Mouse (Mus musculus) forebrain, embryonic 11.5 days (tissue): ENCODE data around the gene Zfp687. TPM values are rescaled to one million over a fixed set of nuclear protein-coding genes. Genes with fewer than 3 reads are reported as not detected.
A peak's percentile ranks its signal among the peaks of the same experiment; 100 is the strongest.
"Not testable (repeated sequence)": the region's sequence is repeated elsewhere in the genome, so short reads cannot be mapped to it uniquely, and the experiment has no call there.

Source experiments
- ATAC-seq: fragments of 200-750 bp; cut with Nextera tagmentation; replicated peaks from 2 replicates; pipeline ENCODE4 v1.8.0; 2017; ENCODE audit warnings: moderate TSS enrichment; ENCODE audit not compliant: low FRiP score
- DNase-seq: peaks from one replicate; pipeline ENCODE4 v3.0.0-alpha.2; 2017; ENCODE audit warnings: low spot score
- H3K27ac ChIP-seq: fragments of 300-500 bp; sonication (generic); 2 replicates; pipeline ENCODE4 v1.5.1; 2014; ENCODE audit warnings: low read depth, low read length
- H3K27me3 ChIP-seq: fragments of 300-500 bp; sonication (generic); 2 replicates; pipeline ENCODE4 v1.6.1; 2014; ENCODE audit warnings: mild to moderate bottlenecking, low read length, mixed read lengths; ENCODE audit not compliant: control insufficient read depth, insufficient read depth
- H3K36me3 ChIP-seq: fragments of 300-500 bp; sonication (generic); 2 replicates; pipeline ENCODE4 v1.6.1; 2014; ENCODE audit warnings: mild to moderate bottlenecking, low read length, moderate library complexity, mixed read lengths; ENCODE audit not compliant: control insufficient read depth, insufficient read depth
- H3K4me1 ChIP-seq: fragments of 300-500 bp; sonication (generic); replicated peaks from 2 replicates; pipeline ENCODE4 v1.6.1; 2014; ENCODE audit warnings: low read length, mixed read lengths; ENCODE audit not compliant: control insufficient read depth, insufficient read depth
- H3K4me2 ChIP-seq: fragments of 300-500 bp; sonication (generic); 2 replicates; pipeline ENCODE4 v1.6.1; 2014; ENCODE audit warnings: low read depth, mild to moderate bottlenecking, low read length, moderate library complexity, mixed read lengths; ENCODE audit not compliant: severe bottlenecking
- H3K4me3 ChIP-seq: fragments of 300-500 bp; sonication (generic); 2 replicates; pipeline ENCODE4 v1.5.1; 2014; ENCODE audit warnings: low read depth, low read length
- H3K9ac ChIP-seq: fragments of 300-500 bp; sonication (generic); 2 replicates; pipeline ENCODE4 v1.6.1; 2014; ENCODE audit warnings: low read length
- H3K9me3 ChIP-seq: fragments of 300-500 bp; sonication (generic); 2 replicates; pipeline ENCODE4 v1.6.1; 2016; ENCODE audit warnings: low read length, mixed read lengths; ENCODE audit not compliant: control insufficient read depth
- WGBS: fragments of 180-500 bp; shearing (Covaris S2); extraction: QIAGEN DNeasy Blood & Tissue Kit; methylation state at CpG from one replicate; pipeline ENCODE4 v1.1.7; 2014; 5-methylcytosine and 5-hydroxymethylcytosine counted together
- polyA plus RNA-seq: library from polyadenylated mRNA; unstranded; fragments of >200 nt; fragmentation: Nextera tagmentation; extraction: Ambion mirVana; gene quantifications from 2 replicates; pipeline ENCODE4 v1.2.1, GENCODE M21; 2014

Gene Zfp687
- polyA plus RNA-seq, 1 experiment from 2014 or later = 44.2 TPM

DNA sequence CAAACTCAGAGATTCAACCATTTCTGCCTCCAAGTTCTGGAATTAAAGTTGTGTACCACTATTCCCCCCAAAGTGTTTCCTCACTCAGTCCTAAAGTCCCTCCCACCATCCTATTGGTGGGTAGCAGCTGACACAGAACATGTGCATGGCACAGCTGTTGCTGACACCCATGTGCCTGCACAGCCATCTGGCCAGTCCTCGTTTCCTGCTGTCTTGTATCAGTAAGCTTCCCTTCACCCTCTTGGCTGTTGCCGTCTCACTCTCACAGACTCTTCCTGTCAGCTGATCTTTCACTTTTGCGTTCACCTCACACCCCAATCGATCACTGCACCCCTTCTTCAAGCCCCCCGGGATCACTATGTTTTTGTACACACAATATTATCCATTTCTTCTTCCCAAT, 12.5 kb upstream of the Zfp687 start:
- no peak overlapping the region for H3K4me2 ChIP-seq
- WGBS = 82% methylated on average over 5 of the region's 5 CpGs
- ATAC-seq (no peak), DNase-seq (no peak)
- no peak overlapping the region for H3K9ac ChIP-seq
- H3K36me3 ChIP-seq = peaks cover 4% of the 10 kb centered on the region; the same call in 1 of the 2 replicates
- H3K4me1 ChIP-seq = no peaks in the 10 kb centered on the region; the same call in 1 of the 2 replicates
- no peak overlapping the region for H3K4me3 ChIP-seq
- no peaks in the 10 kb centered on the region for H3K9me3 ChIP-seq
- H3K27me3 ChIP-seq = no peaks in the 10 kb centered on the region
- H3K27ac ChIP-seq = no peak overlapping the region

DNA sequence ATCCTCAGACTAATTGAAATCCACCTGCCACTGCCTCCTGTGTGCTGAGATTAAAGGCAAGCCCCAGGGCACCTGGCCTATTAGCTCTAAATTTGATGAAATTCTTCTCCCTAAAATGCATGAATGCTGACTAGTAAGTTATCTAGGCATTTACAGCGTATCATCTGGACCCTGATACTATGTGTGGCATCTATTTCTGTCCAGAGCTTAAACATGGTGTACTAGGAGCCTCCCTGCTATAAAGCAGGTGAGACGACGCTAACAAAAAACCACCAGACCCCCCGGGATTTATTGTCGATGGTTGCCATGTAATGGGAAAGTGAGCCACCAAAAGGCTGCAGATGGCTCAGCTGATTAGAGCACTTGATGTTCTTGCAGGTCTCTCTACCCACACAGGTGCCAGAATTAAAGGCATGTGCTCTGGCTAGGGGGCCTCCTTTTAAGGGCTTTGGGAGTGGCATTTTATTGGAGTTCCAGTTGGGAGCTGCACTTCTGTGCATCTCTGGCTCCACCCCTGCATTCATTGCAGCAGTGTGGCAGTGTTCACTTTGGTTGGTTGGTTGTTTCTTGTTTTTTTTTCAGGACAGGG, 11.9 kb upstream of the Zfp687 start:
- Histone ChIP-seq H3K9ac (no peak overlapping the region), H3K4me2 (no peak overlapping the region), H3K4me3 (no peak overlapping the region), H3K36me3 (peaks cover 4% of the 10 kb centered on the region; the same call in 1 of the 2 replicates), H3K27ac (no peak overlapping the region), H3K27me3 (no peaks in the 10 kb centered on the region), H3K9me3 (no peaks in the 10 kb centered on the region), H3K4me1 (no peaks in the 10 kb centered on the region; the same call in 1 of the 2 replicates)
- no peak for DNase-seq
- no peak for ATAC-seq
- WGBS = 59% methylated on average over 5 of the region's 5 CpGs

DNA sequence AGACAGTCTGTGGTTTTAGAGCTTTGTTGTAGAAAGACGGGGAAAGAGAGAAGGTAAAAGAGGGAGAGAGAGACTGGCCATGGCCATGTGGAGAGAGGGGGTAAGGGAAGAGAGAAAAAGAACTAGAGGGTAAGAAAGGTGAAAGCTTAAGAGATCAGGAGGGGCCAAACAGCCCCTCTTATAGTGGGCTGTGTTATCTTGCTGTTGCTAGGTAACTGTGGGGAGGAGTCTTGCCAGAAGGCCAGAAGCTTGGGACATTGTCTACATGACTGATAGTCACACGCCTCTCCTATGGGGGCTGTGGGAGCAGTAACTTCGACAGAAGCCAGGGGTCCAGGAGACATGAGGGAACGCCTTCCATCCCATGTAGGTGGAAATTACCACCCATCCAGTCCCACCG, 10.0 kb upstream of the Zfp687 start:
- WGBS = 54% methylated on average over 5 of the region's 5 CpGs
- Histone ChIP-seq H3K36me3 (no peaks in the 10 kb centered on the region), H3K4me1 (no peaks in the 10 kb centered on the region; the same call in 1 of the 2 replicates), H3K27me3 (no peaks in the 10 kb centered on the region), H3K4me2 (no peak overlapping the region), H3K4me3 (no peak overlapping the region), H3K9me3 (no peaks in the 10 kb centered on the region), H3K9ac (no peak overlapping the region), H3K27ac (no peak overlapping the region)
- ATAC-seq = no peak
- no peak for DNase-seq

DNA sequence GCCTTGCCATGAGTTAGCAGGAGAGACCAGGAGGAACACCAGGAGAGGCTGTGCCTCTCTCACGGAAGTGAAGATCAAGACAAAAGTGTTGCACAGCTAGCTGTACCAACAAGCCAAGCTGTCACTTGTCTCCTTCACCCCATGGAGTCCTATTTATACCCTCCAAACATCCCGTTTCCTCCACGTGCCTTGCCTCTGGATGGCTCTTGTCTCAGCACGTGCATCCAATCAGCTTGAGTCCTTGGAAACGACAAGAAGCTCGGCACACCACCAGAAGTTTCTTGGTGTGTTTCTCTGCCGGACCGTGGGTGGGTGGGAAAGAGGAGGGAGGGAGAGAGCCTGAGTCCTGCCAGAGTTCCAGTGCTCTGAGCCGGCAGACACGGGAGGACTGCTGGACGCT, 9.3 kb upstream of the Zfp687 start:
- Histone ChIP-seq H3K27me3 (no peaks in the 10 kb centered on the region), H3K9me3 (no peaks in the 10 kb centered on the region), H3K36me3 (no peaks in the 10 kb centered on the region), H3K4me1 (no peaks in the 10 kb centered on the region; the same call in 1 of the 2 replicates), H3K4me2 (no peak overlapping the region), H3K9ac (no peak overlapping the region), H3K4me3 (no peak overlapping the region), H3K27ac (no peak overlapping the region)
- DNase-seq (no peak), ATAC-seq (no peak)
- 32% methylated on average over 11 of the region's 11 CpGs for WGBS

DNA sequence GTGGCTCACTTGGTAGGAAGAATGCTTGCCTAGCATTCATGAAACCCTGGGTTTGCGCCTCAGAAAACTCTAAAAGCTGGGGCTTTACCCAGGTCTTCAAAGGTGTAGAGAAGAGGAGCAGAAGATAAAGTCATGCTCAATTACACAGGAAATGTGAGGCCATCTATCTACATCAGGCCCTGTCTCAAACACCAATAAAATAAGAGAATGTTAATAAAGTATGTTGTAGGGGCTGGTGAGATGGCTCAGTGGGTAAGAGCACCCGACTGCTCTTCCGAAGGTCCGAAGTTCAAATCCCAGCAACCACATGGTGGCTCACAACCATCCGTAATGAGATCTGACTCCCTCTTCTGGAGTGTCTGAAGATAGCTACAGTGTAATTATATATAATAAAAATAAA, 5.7 kb upstream of the Zfp687 start:
- H3K36me3 ChIP-seq, H3K4me1 ChIP-seq, H3K9me3 ChIP-seq, ATAC-seq, H3K27me3 ChIP-seq, H3K4me2 ChIP-seq, H3K4me3 ChIP-seq, H3K27ac ChIP-seq, H3K9ac ChIP-seq, DNase-seq: not testable (repeated sequence)
- 97% methylated on average over 5 of the region's 5 CpGs for WGBS

DNA sequence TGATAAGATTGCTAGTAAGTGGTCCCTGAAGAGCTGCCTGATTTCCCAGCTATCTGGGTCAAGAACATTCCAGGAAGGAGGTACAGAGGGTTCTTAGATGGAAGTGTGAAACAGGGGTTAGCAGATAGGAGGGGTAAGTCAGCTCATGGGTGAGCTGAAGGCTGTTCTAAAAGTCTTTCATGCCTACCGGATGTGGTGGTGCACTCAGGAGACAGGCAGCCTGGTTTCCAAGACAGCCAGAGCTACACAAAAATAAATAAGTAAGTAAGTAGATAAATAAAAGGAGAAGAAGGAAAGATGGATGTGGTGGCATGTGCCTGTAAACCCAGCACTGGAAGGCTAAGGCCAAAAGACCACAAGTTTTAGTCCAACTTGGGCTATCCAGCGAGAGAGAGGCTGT, 3.5 kb upstream of the Zfp687 start:
- H3K36me3 ChIP-seq = no peaks in the 10 kb centered on the region
- H3K4me3 ChIP-seq = no peak overlapping the region
- H3K4me2 ChIP-seq = no peak overlapping the region
- ATAC-seq = no peak
- peaks cover 9% of the 10 kb centered on the region; the same call in 1 of the 2 replicates for H3K4me1 ChIP-seq
- H3K9me3 ChIP-seq = no peaks in the 10 kb centered on the region
- no peak for DNase-seq
- no peak overlapping the region for H3K9ac ChIP-seq
- 85% methylated on average over 2 of the region's 2 CpGs for WGBS
- no peaks in the 10 kb centered on the region for H3K27me3 ChIP-seq
- no peak overlapping the region for H3K27ac ChIP-seq

DNA sequence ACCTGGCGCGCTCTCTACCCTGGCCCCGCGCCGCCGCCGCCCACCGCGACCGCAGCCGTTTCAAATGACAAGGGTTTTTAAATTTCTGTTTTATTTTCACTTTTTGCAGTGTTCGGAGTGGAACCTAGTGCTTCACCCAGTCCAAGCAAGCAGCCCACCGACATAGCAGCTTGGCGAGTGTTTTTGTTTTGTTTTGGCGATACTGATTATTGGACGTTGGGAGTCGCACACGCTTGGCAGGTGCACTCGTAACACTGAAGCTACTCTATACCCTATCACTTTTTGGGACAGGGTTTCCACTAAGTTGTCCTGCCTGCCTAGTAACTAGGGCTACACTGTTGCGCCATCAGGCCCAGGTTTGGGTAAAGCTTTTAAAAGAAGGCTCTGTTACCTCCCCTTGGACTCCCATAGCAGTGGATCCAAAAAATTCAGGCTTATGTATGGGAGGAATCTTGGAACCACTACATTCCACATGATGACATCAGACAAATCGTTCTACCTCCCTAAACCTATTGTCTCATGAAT, 1.3 kb upstream of the Zfp687 start:
- no peak for DNase-seq
- 5% methylated on average over 21 of the region's 21 CpGs for WGBS

DNA sequence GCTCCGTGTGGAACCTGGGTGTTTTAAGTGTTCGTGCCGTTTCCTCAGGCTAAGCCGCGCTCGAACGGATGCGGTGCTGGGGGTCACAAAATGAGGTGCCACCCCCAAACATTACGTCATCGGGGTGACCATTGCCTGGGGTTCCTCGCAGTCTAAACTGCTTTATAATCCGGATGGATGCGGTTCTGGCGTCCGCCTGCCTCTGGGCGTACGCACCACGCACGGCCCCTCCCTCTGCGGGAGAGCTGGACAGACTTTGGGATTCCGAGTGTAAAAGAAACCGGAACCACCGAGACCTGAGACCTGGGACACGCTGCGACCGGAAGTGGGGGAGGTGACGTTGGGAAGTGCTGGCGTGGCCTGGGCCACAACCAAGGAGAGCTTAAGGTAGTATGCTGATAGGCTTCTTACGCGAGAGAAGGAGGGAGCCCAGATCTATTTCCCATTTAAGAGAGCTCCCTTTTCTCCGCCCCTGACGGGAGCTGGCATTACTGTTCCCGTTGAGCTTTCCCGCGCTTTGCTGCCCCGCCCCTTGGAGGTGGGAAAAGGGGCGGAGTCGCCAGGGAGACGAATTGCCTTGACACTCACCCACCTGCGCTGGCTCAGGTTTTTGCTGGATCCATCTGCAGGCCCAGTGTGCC, 763 bp upstream of the Zfp687 start:
- peak overlapping the region; percentile 98 for H3K4me2 ChIP-seq
- under 1% methylated on average over 40 of the region's 40 CpGs for WGBS
- H3K4me1 ChIP-seq = peaks cover 11% of the 10 kb centered on the region; the same call in 1 of the 2 replicates
- peak overlapping the region; percentile 74 for H3K9ac ChIP-seq
- H3K27me3 ChIP-seq = no peaks in the 10 kb centered on the region
- H3K36me3 ChIP-seq = peaks cover 4% of the 10 kb centered on the region
- peak; percentile 91 for DNase-seq
- H3K4me3 ChIP-seq = peak overlapping the region; percentile 85
- no peaks in the 10 kb centered on the region for H3K9me3 ChIP-seq
- peak overlapping the region; percentile 96 for H3K27ac ChIP-seq
- ATAC-seq = peak; percentile 65

More for the DNA sequence above, 1.3 kb upstream of the Zfp687 start:
- Histone ChIP-seq H3K9me3 (no peaks in the 10 kb centered on the region), H3K9ac (peak overlapping the region; percentile 74), H3K27ac (peak overlapping the region; percentile 96), H3K36me3 (peaks cover 2% of the 10 kb centered on the region; the same call in 1 of the 2 replicates), H3K4me3 (peak overlapping the region; percentile 85), H3K4me1 (peaks cover 11% of the 10 kb centered on the region; the same call in 1 of the 2 replicates), H3K4me2 (peak overlapping the region; percentile 98), H3K27me3 (no peaks in the 10 kb centered on the region)
- ATAC-seq = no peak
